Mouse (Mus musculus): ENCODE results near the gene Scp2. TPM values are rescaled to one million over a fixed set of nuclear protein-coding genes. Genes with fewer than 3 reads are reported as not detected.

Scp2 gene
- total RNA-seq, 2 experiments from 2014 or later: 103 to 135 TPM

DNA sequence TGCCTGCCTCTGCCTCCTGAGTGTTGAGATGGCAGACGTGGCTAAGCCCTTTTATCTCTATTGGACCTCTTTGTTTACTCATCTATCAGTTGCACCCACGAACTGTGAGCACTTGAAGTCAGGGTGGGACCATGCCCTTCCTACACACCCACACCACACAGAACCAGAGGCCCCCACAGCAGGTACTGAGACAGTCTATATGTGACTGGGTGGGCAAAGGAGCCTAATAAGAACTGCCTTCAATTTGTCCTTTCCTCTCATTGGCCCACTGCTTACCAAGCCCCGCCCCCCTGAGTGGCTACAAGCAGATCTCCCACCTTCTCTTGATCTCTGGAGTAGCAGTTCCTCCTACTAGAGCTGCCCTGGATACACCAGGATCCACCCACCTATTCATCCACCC lies 118.6 kb downstream of the Scp2 start:
- DNase-seq: no peak
- intact Hi-C loops (cut with DNase I; ENCODE audit: low total_unique reads): no loop called here

DNA sequence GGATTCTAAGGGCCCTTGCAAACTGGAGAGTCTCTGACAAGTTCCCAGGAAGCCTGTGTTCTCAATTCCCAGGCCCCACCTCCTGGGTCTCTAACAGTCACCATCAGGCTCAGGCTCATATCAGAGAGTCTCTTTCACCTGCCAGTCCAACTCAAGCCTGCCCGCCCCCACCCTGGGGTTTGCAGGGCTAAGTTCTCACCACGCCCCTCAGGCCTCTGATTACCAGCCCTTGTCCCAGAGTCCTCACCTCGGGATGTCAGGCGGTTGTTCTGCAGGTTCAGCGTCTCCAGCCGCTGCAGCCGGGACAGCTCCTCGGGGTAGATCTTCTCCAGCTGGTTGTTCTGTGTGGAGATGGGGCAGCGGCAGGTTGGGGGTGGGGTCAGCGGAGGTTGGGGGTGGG lies 119.5 kb downstream of the Scp2 start:
- DNase-seq: no peak
- intact Hi-C loops (cut with DNase I; ENCODE audit: low total_unique reads): no loop called here

DNA sequence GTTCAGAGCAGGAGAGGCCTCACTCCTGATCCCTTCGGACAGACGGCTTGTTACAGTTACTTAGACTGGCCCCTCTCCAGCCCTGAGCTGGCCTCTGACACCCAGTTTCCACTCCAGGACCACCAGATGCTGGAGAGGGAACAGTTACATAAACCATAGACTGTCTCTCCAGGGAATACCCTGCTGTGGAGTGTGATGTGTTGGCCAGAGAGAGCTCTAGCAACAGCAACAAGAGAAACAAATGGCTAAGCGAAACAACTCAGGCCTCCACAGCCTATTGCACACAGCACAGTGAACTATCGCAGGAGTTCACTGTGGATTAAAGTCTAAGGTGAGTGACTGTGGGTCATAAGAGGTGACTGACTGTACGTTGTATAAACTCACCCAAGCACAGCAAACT lies 120.2 kb downstream of the Scp2 start:
- intact Hi-C loops (cut with DNase I; ENCODE audit: low total_unique reads): no loop called here
- peak; percentile 77 for DNase-seq

DNA sequence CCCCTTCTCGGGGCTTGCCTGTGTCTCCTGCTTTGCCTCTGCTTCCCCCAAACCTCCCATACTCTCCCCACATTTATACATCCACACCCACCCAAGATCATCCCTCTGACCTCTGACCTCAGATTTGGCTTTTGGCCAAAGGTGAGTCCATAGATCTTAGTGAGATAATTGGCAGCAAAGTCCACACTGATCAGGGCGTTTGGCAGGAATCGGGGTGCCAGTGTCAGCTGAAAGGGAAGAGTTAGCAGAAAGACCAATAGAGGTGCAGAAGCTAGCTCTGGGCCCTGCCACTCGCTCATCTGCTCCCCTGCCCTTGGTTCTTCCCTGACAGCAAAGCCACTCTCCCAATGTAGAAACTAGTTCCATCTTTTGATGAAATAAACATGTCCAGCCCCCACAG lies 121.6 kb downstream of the Scp2 start:
- no peak for DNase-seq
- intact Hi-C loops (cut with DNase I; ENCODE audit: low total_unique reads): no loop called here

DNA sequence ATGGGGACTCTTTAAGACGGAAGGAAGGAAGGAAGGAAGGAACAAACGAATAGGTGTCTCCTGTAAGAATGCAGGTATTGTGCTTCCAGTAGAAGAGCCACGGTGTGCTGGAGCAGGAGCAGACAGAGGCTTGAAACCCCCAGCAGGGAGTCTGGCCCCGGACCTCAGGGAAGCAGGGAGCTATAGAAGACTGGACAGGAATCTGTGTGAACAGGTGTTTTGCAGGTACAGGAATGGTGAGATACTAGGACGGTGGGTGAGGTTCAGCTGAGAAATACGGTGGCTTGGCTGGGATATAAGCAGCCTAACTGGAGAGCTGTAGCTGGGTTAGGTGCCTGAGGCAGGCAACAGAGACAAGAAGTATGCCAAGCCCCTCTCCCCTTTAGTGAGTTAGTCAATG lies 124.6 kb downstream of the Scp2 start:
- no peak for DNase-seq
- intact Hi-C loops (cut with DNase I; ENCODE audit: low total_unique reads): no loop called here

DNA sequence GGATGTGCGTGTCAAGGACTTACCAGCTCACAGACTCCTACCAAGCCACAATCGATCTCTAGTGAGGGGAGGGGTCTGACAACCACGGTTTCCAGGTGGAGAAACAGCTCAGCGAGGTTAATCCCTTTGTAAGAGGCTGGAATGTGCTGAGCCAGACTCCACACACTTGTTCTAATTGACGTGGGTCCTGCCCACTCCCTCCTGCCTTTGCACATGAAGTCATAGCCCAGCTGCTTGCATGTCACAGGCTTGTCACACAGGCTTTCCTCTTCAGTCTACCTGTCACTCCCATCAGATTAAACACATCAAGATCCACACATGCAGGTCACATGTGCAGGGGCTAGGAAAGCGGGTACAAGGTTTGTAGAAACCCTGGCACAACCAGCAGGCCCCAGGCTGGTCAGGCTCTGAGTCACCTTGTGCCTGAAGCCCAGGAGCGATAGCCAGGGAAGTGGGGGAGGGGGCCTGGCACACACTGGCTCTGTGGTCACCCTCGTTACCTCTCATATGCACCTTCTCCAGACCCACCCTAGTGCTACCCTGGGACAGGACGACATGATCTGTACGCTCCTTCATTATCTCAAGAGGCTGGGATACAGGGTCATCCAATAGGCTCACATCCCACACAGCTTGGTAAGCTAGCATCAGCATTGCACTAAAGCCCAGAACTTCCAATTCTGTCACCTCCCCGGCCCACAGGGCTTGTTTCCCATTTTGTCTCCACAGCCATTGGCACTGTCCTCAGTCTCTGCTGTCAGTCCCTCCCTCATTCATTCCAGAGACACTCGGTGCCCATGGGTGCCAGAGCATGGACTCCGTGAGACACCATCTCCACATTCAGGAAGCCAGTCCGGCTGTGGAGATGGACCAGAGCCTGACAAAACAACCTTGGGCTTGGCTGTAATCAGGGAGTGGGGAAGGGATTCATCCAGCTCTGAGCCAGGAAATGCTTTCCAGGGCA lies 125.6 kb downstream of the Scp2 start:
- intact Hi-C loops (cut with DNase I; ENCODE audit: low total_unique reads): no loop called here
- DNase-seq: no peak

DNA sequence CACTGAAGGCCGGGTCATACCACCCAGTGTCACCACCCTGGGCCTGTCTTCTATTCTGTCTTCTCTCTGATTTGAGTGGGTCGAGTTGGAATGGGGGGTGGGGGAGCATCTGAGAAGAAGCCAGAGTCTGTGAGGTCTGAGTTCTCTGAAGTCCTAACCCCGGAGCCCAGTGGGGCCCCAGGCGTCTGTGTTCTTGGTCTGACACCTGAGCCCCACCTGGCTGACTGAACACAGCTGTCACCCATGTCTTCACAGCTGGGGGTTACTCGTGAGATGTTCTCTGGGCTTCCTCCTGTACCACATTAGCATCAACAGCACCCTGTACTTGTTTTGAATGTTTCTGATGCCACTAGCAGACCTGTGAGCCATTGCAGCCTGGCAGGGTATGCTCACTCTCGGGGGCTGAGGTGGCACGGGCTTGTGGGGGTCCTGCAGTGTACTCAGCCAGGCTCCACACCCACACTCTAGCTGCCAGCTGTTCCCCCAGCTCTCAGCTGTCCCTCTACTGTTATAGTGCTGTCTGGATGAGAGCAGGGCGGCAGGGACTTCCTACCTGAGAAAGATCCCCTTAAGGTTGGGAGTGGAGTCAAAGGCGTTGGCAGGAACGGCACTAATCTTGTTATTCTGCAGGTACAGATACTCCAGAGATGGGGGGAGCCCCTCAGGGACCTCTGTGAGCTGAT lies 126.4 kb downstream of the Scp2 start:
- intact Hi-C loops (cut with DNase I; ENCODE audit: low total_unique reads): no loop called here
- no peak for DNase-seq

DNA sequence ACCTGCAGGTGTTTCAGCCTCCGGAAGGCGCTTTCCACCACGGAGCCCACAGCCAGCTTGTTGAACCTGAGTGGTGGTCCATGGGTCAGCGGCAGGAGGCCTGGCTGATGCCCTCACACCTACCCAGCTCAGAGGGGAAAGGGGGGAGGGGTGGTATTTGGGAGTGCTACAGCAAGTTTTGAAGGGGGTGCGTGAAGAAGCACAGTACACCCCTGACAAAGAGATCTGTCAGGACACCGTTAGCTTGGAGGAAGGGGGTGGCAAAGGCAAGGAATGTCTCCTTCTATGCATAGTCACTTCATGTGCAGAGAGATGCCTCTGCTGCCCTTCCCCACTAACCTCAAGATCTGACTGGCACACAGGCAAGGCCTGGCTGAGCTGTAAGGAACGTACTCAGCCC lies 127.0 kb downstream of the Scp2 start:
- intact Hi-C loops (cut with DNase I; ENCODE audit: low total_unique reads): no loop called here
- no peak for DNase-seq

DNA sequence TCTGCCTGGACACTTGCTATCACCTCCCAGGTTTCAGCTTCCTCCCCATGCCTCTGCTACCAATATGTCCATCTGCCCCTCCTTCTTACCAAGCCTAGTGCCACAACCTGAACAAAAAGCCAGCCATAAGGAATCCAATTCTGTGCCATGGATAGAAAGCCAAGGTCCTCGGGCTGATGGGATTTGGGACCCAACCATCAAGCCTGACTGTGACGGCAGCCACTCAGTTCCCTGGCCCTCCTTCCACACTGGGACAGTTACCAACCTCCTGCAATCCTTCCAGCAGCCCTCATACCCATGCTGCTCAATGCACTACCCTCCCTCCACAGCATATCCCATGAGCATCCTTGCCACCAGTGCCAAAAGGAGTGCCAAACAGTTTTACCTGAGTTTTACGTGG lies 128.5 kb downstream of the Scp2 start:
- DNase-seq: peak; percentile 30
- intact Hi-C loops (cut with DNase I; ENCODE audit: low total_unique reads): no loop called here

DNA sequence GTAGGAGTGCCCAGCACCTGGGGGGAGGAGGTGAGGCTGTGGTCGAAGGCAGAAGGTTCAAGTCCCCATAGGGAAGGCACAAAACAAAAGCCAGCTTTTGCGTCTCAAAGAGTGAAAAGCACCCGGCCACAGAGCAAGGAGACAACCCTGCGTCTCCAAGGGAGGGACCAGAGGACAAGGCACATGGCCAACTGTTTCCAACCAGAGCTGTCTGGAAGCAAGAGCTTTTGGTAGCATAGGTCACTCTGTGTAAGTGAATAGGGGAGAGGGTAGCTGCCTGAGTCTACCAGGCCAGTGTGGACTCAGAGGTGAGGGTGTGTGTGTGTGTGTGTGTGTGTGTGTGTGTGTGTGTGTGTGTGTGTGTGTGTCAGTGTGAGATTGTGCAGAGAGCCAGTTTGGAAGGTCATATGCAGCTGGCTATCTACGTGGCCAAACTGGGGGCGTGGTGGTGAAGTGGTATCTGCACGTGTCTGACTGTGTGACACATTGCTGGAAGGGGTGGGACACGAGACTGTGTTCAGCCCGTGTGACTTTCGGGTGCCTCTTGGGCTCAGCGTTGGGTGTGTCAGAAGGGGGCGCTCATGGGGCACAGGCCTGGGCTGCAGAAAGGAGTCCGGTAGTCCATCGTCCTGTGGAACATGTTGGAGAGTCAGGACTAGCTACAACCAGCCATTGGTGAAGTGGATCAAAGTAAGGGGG lies 129.6 kb downstream of the Scp2 start:
- DNase-seq: peak; percentile 75
- intact Hi-C loops (cut with DNase I; ENCODE audit: low total_unique reads): no loop called here

DNA sequence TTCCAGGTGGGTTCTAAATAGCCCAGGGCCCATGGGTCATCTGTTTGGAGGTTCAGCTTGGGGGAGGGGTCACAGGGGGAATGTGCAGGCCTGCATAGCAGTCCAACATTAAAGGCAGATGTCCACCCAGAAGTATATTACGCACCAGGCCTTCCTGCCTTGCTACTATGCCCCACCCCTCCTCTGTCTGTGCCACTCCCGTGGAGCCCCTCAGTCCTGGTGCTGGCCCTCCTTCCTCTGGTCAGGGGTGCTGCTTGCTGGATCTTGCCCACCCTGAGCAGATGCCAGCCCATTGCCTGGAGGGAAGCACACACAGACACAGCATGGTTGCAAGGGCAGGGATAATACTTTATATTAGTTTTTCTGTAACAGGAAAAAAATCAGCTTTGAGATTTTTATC lies 130.3 kb downstream of the Scp2 start:
- intact Hi-C loops (cut with DNase I; ENCODE audit: low total_unique reads): no loop called here
- DNase-seq: no peak

DNA sequence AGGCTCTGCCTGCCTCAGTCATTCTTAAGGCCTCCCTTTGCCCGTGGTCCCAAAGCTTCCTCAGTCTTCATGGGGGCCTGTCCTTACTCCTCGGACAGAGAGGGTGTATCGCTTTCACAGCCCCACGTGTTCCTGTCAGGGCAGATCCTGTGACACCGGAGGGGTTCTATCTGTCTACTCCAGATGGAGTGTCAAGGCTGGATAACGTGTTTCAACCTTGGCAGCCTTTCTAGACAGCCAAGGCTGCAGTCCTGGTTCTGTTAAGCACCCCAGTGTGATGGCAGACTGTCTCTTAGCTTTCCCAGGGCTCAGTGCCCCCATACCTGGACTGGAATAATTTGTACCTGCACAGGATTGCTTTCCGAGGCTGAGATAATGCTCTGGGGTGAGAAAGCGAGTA lies 136.3 kb downstream of the Scp2 start:
- intact Hi-C loops (cut with DNase I; ENCODE audit: low total_unique reads): no loop called here
- no peak for DNase-seq

DNA sequence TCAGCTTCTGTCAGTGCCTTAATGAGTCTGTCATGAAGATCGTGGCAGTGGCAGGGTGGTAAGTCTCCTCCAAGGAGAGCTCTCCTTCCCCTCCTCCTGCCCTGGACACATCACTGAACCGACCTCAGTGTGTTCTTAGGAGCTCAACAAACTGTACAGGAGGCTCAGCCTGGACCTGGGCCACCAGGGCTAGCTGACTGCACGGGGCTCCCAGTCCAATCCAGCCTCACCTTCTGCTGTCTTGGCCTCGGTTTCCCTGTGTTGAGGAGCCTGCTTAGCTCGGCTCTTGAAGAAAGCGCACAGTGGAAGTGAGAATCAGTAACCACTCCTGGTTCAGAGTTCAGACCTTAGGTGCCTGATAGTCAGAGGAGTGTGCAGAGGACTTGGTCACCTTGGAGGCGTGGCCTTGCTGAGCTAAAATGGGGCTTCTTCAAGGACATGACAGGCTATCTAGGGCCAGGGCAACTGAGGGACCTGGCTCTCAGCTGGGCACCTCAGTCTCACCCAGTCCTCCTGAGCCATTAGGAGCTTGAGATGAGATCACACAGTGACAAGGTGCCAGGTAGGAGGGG lies 137.2 kb downstream of the Scp2 start:
- DNase-seq: no peak
- intact Hi-C loops (cut with DNase I; ENCODE audit: low total_unique reads): no loop called here

DNA sequence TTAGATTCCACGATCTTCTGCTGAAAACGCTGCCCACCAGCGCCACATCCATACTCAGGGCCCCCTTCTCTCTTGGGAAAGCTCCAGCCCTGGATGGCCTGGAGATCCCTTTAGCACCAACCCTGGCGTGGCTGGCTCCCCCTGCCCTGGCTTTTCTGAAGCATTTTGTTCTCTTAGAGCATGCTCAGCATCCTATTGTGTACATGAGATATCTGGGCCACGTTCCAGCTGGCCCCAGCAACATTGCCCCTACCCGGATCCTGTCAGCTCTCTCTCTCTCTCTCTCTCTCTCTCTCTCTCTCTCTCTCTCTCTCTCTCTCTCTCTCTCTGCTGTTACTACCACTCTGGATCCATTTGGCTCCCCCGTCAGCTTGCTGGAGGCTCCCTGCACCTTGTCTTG lies 139.5 kb downstream of the Scp2 start:
- intact Hi-C loops (cut with DNase I; ENCODE audit: low total_unique reads): no loop called here
- DNase-seq: no peak

DNA sequence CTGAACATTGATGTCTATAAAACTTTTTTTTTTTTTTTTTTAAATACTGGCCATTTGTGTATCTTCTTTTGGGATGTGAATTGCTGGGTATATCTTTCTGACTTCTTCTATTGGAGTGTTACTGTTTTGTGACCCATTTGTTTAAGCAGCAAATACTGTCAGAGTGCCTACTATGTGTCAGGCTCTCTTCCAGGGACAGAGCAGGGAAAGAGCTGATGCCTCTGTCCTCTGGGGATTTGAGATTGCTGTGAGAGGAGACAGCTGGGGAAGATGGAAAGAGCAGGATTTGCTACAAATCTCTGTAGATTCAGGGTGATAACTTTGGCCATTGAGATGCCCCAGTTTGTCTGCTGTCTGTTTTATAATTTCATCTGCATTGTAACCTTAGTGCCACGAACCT lies 145.4 kb downstream of the Scp2 start:
- DNase-seq: no peak
- intact Hi-C loops (cut with DNase I; ENCODE audit: low total_unique reads): no loop called here

DNA sequence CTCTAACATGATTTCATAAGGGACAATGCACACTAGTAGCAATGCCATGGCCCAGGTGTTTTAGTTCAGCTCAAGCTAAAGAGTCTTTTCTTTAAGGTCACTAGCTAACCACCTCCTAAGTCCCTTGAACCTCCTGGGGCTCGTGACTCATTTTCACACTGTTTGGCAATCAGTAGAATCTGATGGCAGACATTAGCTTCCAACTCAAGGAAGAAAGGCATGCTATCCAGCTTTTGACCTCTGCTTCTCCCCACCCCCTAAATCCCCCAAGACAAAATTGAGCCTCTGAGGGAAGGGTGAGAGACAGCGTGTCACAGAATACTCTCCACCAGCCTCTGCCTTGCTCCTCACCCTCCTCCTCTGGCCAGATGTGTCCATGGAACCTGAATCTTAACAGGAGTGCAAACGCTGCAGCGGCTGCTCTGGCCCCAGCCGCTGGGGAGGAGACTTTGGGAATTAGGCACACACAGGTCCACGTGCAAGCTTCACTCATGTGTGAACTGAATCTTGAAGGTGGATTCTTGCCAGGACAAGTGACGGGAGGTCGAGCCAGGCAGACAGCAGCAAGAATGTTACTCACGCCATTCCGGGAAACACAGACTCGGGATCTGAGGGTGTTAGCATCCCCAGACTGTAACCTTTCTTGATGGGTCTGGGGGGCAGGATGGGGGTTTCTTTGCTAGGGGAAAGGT lies 146.0 kb downstream of the Scp2 start:
- intact Hi-C loops (cut with DNase I; ENCODE audit: low total_unique reads): no loop called here

DNA sequence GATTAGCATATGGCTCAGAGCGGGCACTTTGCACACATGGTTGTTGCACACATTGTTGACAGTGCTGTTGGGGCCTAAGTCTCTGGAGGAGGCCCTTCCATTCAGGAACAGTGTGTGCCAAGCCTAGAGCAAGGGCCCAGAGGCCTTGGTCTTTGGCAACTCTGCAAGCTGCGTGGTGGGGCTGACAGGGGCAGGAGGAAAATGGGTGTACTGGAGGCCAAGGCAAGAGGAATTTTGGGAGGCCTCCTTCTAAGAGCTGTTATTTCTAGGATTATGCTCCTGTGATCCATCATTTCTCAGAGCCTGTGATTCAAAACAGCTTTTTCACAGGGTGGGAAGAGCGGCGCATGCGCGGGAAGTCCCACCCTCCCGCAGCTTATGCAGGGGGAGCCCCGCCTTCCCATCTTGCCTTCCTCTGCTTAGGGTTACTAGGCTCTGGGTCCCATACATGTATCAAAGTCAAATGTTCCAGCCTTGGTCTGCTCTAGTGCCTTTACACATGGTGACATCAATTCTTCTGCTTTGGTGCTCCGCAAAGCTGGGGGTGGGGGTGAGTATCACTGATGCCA lies 148.3 kb downstream of the Scp2 start:
- intact Hi-C loops (cut with DNase I; ENCODE audit: low total_unique reads): no loop called here

More for the DNA sequence above, 146.0 kb downstream of the Scp2 start:
- DNase-seq: peak; percentile 68

DNA sequence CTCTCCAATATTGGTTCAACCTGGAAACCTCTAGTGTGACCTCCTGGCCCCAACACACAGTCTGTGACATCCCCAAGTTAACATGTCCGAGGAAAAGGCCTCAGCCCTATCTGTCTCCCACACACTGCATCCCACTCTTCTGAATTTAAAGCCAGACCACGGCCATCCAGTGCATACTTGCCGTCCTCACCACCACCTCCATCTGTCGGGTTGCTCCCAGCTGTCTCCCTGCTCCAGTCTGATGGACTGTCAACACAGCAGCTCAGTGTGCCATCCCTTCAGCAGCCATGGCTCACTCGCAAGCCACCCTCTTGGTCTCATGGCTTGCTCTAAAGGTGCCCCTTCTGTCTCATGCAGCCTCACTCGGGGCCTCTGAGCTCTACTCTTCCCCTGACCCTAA lies 149.1 kb downstream of the Scp2 start:
- intact Hi-C loops (cut with DNase I; ENCODE audit: low total_unique reads): no loop called here
- DNase-seq: no peak

More for the DNA sequence above, 148.3 kb downstream of the Scp2 start:
- DNase-seq: no peak

DNA sequence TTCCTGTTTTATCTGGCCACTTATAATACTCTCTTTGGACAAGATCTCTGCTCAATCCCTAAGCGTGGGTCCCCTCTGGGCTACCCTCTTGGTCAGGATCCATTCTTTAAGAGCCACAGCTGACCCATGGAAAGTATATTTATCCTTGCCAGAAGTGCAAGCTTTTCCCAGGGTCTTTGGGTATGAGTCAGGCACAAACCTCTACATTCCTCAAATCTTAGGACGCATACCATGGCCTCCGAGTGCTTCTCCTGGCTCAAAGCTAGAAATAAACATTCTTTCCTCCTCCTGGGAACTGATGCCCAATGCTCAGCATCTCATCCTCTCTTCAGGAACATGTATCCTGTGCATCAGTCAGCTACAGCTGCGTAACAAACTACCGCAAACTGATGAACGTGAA lies 149.8 kb downstream of the Scp2 start:
- no peak for DNase-seq
- intact Hi-C loops (cut with DNase I; ENCODE audit: low total_unique reads): no loop called here

All from gastrocnemius, postnatal 14 days (tissue).